Mouse (Mus musculus) left cerebral cortex, adult 6 months (tissue): Measurements from ENCODE around the gene Klf6. TPM values are rescaled to one million over a fixed set of nuclear protein-coding genes. Genes with fewer than 3 reads are reported as not detected.

Source experiments
- long read RNA-seq, 2 experiments: library from polyadenylated mRNA; unstranded; transcript quantifications; one replicate each; pipeline ENCODE4 v2.0.0; 2019 to 2020
- polyA plus RNA-seq: library from polyadenylated mRNA; unstranded; fragments of <200 nt; fragmentation: Nextera tagmentation; gene quantifications from 2 replicates; pipeline ENCODE4 v1.2.3, GENCODE M21; 2021

The Klf6 gene
- 48.5 and 55.9 TPM in 2 replicates for polyA plus RNA-seq
- long read RNA-seq, experiment 1, full-length matches to known transcripts = 183 of 231 reads
- long read RNA-seq, experiment 1, partial matches to known transcripts = 13 of 231 reads
- long read RNA-seq, experiment 1, other reads (novel, unspliced or antisense) = 35 of 231 reads
- long read RNA-seq, experiment 2, full-length matches to known transcripts = 122 of 145 reads
- long read RNA-seq, experiment 2, partial matches to known transcripts = 6 of 145 reads
- long read RNA-seq, experiment 2, other reads (novel, unspliced or antisense) = 17 of 145 reads

GRCm38 (mm10) chr13:5861157-5862002 is at the start of gene Klf6:
Klf6 (plus strand) TSS chr13:5861482.

